Comparison of ENCODE assay signal across 18 mouse cellular contexts in the genomic region with DNA sequence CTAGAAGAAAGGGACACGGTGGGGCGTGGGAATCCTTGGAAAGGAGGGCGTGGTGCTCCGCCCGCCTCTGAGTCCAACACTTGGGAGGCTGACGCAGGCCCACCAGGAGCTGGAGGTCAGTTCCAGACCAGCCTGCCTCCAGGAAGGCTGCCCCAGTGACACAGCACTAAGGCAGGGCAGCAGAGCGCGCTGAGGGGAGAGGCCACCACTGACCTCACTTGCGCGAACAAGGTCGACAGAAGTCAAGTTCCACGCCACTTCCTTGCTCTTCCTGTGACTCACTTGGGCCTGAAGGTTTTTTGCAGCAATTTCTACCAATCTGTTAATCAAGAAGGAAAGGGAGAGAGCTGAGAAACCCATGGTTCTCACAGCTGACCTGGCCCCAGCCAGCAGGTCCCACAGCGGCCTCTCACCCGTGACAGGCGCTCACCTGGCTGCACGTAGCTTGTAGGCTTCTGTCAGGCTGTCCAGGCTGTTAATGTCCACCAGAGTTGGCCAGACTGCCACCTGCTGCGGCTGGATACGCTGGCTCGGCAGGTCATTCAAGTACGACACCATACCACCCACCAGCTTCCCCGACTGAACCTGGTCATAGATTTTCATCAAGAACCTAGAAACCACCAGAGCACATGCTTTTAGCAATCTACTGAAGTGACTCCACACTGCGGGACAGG. TPM values are rescaled to one million over a fixed set of nuclear protein-coding genes. Genes with fewer than 3 reads are reported as not detected.
A peak's percentile ranks its signal among the peaks of the same experiment; 100 is the strongest.
DNase-seq lines count a peak whose midpoint lies in the region; ATAC-seq and TF ChIP-seq lines count a peak whose summit lies in the region.
"Had no signal": no experiment of that assay in that cellular context is flagged by ENCODE, and none has a peak within 500 bp of the region (broad histone marks: within the 10 kb centered on the region; RNA-seq: fewer than 3 reads in every experiment).

No protein-coding gene starts in this region.

- 86% methylated on average over 22 of the region's 22 CpGs for WGBS in liver, postnatal 0 days (ENCODE audit: insufficient replicate concordance)
- 92% methylated on average over 22 of the region's 22 CpGs for WGBS in forebrain, embryonic 10.5 days

- H3K36me3 ChIP-seq in liver, postnatal 0 days (replicated peaks; ENCODE audit: insufficient read depth, low read length), result peaks cover 67% of the 10 kb centered on the region
- peaks cover 76% of the 10 kb centered on the region for H3K36me3 ChIP-seq in forebrain, embryonic 10.5 days (replicated peaks)

- no peak overlapping the region for H3K4me2 ChIP-seq in liver, postnatal 0 days (ENCODE audit: low read depth, low read length)
- H3K4me2 ChIP-seq: heart, embryonic 12.5 days; hindbrain, embryonic 15.5 days had no signal

- H3K4me3 ChIP-seq in liver, postnatal 0 days (ENCODE audit: low read depth, low read length), result no peak overlapping the region
- H3K4me3 ChIP-seq in forebrain, embryonic 10.5 days, result no peak overlapping the region
- H3K4me3 ChIP-seq: heart, embryonic 12.5 days; hindbrain, embryonic 15.5 days; layer of hippocampus, adult 2 months had no signal

- H3K9ac ChIP-seq in liver, postnatal 0 days (replicated peaks), result no peak overlapping the region
- H3K9ac ChIP-seq: heart, embryonic 12.5 days; hindbrain, embryonic 15.5 days; liver, embryonic 14.5 days had no signal

- H3K4me1 ChIP-seq in liver, postnatal 0 days (ENCODE audit: insufficient read depth), result no peaks in the 10 kb centered on the region
- H3K4me1 ChIP-seq in forebrain, embryonic 10.5 days, result no peaks in the 10 kb centered on the region
- H3K4me1 ChIP-seq: heart, embryonic 12.5 days; hindbrain, embryonic 15.5 days had no signal

- H3K27ac ChIP-seq in liver, postnatal 0 days (ENCODE audit: low read depth), result no peak overlapping the region
- no peak overlapping the region for H3K27ac ChIP-seq in forebrain, embryonic 10.5 days
- H3K27ac ChIP-seq: hindbrain, embryonic 15.5 days; layer of hippocampus, adult 2 months; liver, embryonic 14.5 days had no signal

- no peaks in the 10 kb centered on the region for H3K27me3 ChIP-seq in liver, postnatal 0 days (ENCODE audit: insufficient read depth, low read length)
- no peaks in the 10 kb centered on the region for H3K27me3 ChIP-seq in forebrain, embryonic 10.5 days (ENCODE audit: poor library complexity, severe bottlenecking)
- H3K27me3 ChIP-seq: heart, embryonic 12.5 days; hindbrain, embryonic 15.5 days had no signal

- H3K9me3 ChIP-seq in liver, postnatal 0 days (ENCODE audit: low read length), result no peaks in the 10 kb centered on the region
- H3K9me3 ChIP-seq in forebrain, embryonic 10.5 days, result no peaks in the 10 kb centered on the region
- H3K9me3 ChIP-seq: heart, embryonic 12.5 days; hindbrain, embryonic 15.5 days had no signal

- TF ChIP-seq CTCF in liver, postnatal 0 days (IDR thresholded peaks at IDR 0.05; ENCODE audit: low read depth), result no peak

- peak; percentile 70 for DNase-seq in adrenal gland, adult 8-10 months
- peak; percentile 62 for DNase-seq in adrenal gland, postnatal 25 days
- DNase-seq in kidney, adult 9 months, result peak; percentile 85
- peak; percentile 80 to 83 for DNase-seq in kidney, postnatal 36 days
- DNase-seq in embryo, embryonic 10.5 days (ENCODE audit: low spot score), result no peak
- no peak for DNase-seq in liver, postnatal 0 days
- DNase-seq in forebrain, embryonic 10.5 days (ENCODE audit: extremely low spot score, low spot score), result no peak
- DNase-seq: cerebellum, postnatal 14 days; lung, postnatal 10 days; midbrain, embryonic 14.5 days; right cerebral cortex, adult 18-20 months; thymus, adult 2 months had no signal

- TF ChIP-seq EP300 in liver, postnatal 0 days (IDR thresholded peaks at IDR 0.05; ENCODE audit: low read depth), result no peak

- no peak for ATAC-seq in liver, postnatal 0 days
- ATAC-seq: CD4-positive, CD25-positive, alpha-beta regulatory T cell, adult 4 months; forebrain, embryonic 16.5 days had no signal

RNA-seq across cellular contexts. Expression of gene Fbf1, which starts 6.9 kb away (rescaled TPM):
- total RNA-seq in adrenal gland, adult 8-10 months (2022), result 10 to 100 TPM; 47.7 to 69.4 (median 52.4) TPM
- total RNA-seq in adrenal gland, postnatal 25 days (2021), result 47.4 and 53.0 TPM in 2 replicates
- polyA plus RNA-seq in liver, postnatal 0 days (2015; fragmentation: Nextera tagmentation; extraction: Ambion mirVana), result 2.2 and 2.3 TPM in 2 replicates
- 63.5 and 67.7 TPM in 2 replicates for polyA plus RNA-seq in forebrain, embryonic 10.5 days (2016; fragmentation: Nextera tagmentation; extraction: Ambion mirVana)

RNA-seq across cellular contexts. Expression of gene Ten1, which starts 23.7 kb away (rescaled TPM):
- total RNA-seq in adrenal gland, adult 8-10 months (2022), result 10 to 100 TPM; 20.4 to 26.3 (median 23.6) TPM
- 21.5 and 27.1 TPM in 2 replicates for total RNA-seq in adrenal gland, postnatal 25 days (2021)
- polyA plus RNA-seq in liver, postnatal 0 days (2015; fragmentation: Nextera tagmentation; extraction: Ambion mirVana), result 20.7 and 22.8 TPM in 2 replicates
- 51.7 and 57.1 TPM in 2 replicates for polyA plus RNA-seq in forebrain, embryonic 10.5 days (2016; fragmentation: Nextera tagmentation; extraction: Ambion mirVana)

RNA-seq across cellular contexts. Expression of gene Acox1, which starts 23.9 kb away (rescaled TPM):
- 100 to 1,000 TPM; 158 to 197 (median 185) TPM for total RNA-seq in adrenal gland, adult 8-10 months (2022)
- total RNA-seq in adrenal gland, postnatal 25 days (2021), result 182 and 184 TPM in 2 replicates
- 258 and 304 TPM in 2 replicates for polyA plus RNA-seq in liver, postnatal 0 days (2015; fragmentation: Nextera tagmentation; extraction: Ambion mirVana)
- polyA plus RNA-seq in forebrain, embryonic 10.5 days (2016; fragmentation: Nextera tagmentation; extraction: Ambion mirVana), result 19.8 and 19.9 TPM in 2 replicates

RNA-seq across cellular contexts. Expression of gene Mrpl38, which starts 36.2 kb away (rescaled TPM):
- 100 to 1,000 TPM in 3 of 4 experiments, 10 to 100 TPM in 1; 97.5 to 112 (median 107) TPM for total RNA-seq in adrenal gland, adult 8-10 months (2022)
- total RNA-seq in adrenal gland, postnatal 25 days (2021), result 86.5 and 103 TPM in 2 replicates
- polyA plus RNA-seq in liver, postnatal 0 days (2015; fragmentation: Nextera tagmentation; extraction: Ambion mirVana), result 43.9 and 44.0 TPM in 2 replicates
- 112 and 114 TPM in 2 replicates for polyA plus RNA-seq in forebrain, embryonic 10.5 days (2016; fragmentation: Nextera tagmentation; extraction: Ambion mirVana)

RNA-seq across cellular contexts. Expression of gene Trim65, which starts 44.0 kb away (rescaled TPM):
- total RNA-seq in adrenal gland, adult 8-10 months (2022), result 10 to 100 TPM in 3 of 4 experiments, 1 to 10 TPM in 1; 9.6 to 13.7 (median 13.1) TPM
- total RNA-seq in adrenal gland, postnatal 25 days (2021), result 12.2 and 12.9 TPM in 2 replicates
- polyA plus RNA-seq in liver, postnatal 0 days (2015; fragmentation: Nextera tagmentation; extraction: Ambion mirVana), result 1.1 and 1.2 TPM in 2 replicates
- polyA plus RNA-seq in forebrain, embryonic 10.5 days (2016; fragmentation: Nextera tagmentation; extraction: Ambion mirVana), result 1.7 TPM in 2 replicates

Comparison
In these comparisons a context has a peak if more than half of its experiments do, and no peak if none do; other contexts are left out.
1. DNase-seq: peak in adrenal gland, adult 8-10 months (single experiment), adrenal gland, postnatal 25 days (single experiment), kidney, adult 9 months (single experiment) and kidney, postnatal 36 days (2 of 2); none in embryo, embryonic 10.5 days (single experiment), liver, postnatal 0 days (single experiment) and forebrain, embryonic 10.5 days (single experiment).